Mouse (Mus musculus): ENCODE measurements around the gene Sav1. TPM values are rescaled to one million over a fixed set of nuclear protein-coding genes. Genes with fewer than 3 reads are reported as not detected.

The Sav1 gene
- total and polyA plus RNA-seq, 2 experiments from 2014 or later: 4.0 to 35.5 TPM

DNA sequence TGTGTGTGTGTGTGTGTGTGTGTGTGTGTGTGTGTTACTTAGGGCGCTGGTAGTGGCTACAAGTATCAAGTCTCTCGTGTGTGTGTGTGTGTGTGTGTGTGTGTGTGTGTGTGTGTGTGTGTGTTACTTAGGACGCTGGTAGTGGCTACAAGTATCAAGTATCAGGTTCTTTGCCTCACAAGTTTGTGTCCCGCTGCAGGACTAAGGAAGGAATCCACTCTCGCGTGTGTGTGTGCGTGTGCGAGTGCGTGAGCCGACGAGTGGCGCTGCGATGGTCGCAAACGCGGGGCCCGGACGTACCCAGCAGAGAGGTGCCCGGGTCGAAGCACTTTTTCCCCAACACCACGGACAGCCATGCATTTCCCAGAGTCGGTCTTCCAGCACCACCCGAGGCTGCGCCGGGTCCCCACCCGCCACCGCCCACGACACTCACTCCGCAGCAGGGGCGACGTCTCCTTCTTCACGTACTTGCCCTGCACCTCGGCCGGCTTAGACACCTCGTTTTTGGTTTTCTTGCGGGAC is 500 bp downstream of the Sav1 start:
- Histone ChIP-seq H3K27ac (ENCODE audit: low read depth) (peak overlapping the region; percentile 97), H3K9ac (replicated peaks; ENCODE audit: low read depth, low read length) (peak overlapping the region; percentile 98), H3K27me3 (ENCODE audit: control insufficient read depth, insufficient read depth, low read length) (no peaks in the 10 kb centered on the region), H3K36me3 (replicated peaks; ENCODE audit: control insufficient read depth, insufficient read depth, low read length) (peaks cover 20% of the 10 kb centered on the region), H3K4me3 (ENCODE audit: low read depth, low read length) (peak overlapping the region; percentile 82), H3K9me3 (replicated peaks; ENCODE audit: control insufficient read depth, low read length) (no peaks in the 10 kb centered on the region), H3K4me2 (ENCODE audit: low read depth, low read length) (peak overlapping the region; percentile 83), H3K4me1 (ENCODE audit: control insufficient read depth, insufficient read depth) (peaks cover 17% of the 10 kb centered on the region; the same call in 1 of the 2 replicates)
- TF ChIP-seq EP300 (IDR thresholded peaks at IDR 0.05; ENCODE audit: low read depth) (no peak), CTCF (IDR thresholded peaks at IDR 0.05; ENCODE audit: low read depth) (no peak)
- peak; percentile 46 for DNase-seq (ENCODE audit: low spot score)
- WGBS: under 1% methylated on average over 30 of the region's 36 CpGs
- ATAC-seq (ENCODE audit: insufficient read depth, low read depth): peak; percentile 56

DNA sequence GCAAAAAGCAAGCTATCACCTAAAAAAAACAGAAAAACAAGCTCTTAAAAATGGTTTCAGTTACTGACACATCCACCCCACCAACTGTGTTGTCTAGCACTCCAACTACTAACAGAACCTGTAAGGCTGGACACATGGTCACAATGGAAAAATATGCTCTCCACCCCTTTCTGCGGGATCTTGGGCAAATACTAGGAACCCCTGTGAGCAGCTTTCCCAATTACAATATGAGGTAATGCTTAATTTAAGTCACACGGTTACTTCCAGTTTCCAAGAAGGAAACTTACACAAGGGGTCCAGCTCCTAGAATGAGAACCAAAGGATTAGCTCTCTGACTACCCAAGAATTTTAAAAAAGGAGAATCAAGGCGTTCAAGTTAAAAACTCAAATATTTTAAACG is 1.3 kb downstream of the Sav1 start:
- Histone ChIP-seq H3K9me3 (replicated peaks; ENCODE audit: control insufficient read depth, low read length) (no peaks in the 10 kb centered on the region), H3K4me1 (ENCODE audit: control insufficient read depth, insufficient read depth) (peaks cover 17% of the 10 kb centered on the region; the same call in 1 of the 2 replicates), H3K4me2 (ENCODE audit: low read depth, low read length) (peak overlapping the region; percentile 83), H3K36me3 (replicated peaks; ENCODE audit: control insufficient read depth, insufficient read depth, low read length) (peaks cover 23% of the 10 kb centered on the region), H3K27me3 (ENCODE audit: control insufficient read depth, insufficient read depth, low read length) (no peaks in the 10 kb centered on the region), H3K4me3 (ENCODE audit: low read depth, low read length) (peak overlapping the region; percentile 82), H3K9ac (replicated peaks; ENCODE audit: low read depth, low read length) (peak overlapping the region; percentile 98), H3K27ac (ENCODE audit: low read depth) (peak overlapping the region; percentile 97)
- WGBS: 31% methylated on average over 4 of the region's 4 CpGs
- ATAC-seq (ENCODE audit: insufficient read depth, low read depth) (no peak), DNase-seq (ENCODE audit: low spot score) (peak; percentile 31)
- no peak for TF ChIP-seq EP300 (IDR thresholded peaks at IDR 0.05; ENCODE audit: low read depth)
- TF ChIP-seq CTCF (IDR thresholded peaks at IDR 0.05; ENCODE audit: low read depth): no peak

DNA sequence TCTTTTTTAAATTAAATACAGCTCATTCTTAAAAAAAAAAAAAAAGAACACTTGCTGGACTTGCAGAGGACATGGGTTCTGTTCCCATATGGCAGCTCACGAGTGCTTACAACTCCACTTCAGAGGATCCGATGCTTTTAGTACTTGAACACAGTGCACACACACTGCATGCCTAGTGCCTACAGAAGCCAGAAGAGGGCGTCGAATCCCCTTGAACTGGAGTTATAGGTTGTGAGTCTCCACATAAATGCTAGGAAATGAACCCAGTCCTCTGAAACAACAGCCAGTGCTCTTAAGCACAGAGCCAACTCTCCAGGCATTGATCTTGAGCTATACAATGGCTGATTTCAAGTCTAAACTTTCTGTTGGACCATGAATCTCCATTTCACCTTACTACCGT is 3.9 kb downstream of the Sav1 start:
- DNase-seq (ENCODE audit: low spot score) (no peak), ATAC-seq (ENCODE audit: insufficient read depth, low read depth) (no peak)
- Histone ChIP-seq H3K9me3 (replicated peaks; ENCODE audit: control insufficient read depth, low read length) (no peaks in the 10 kb centered on the region), H3K36me3 (replicated peaks; ENCODE audit: control insufficient read depth, insufficient read depth, low read length) (peaks cover 37% of the 10 kb centered on the region), H3K27me3 (ENCODE audit: control insufficient read depth, insufficient read depth, low read length) (no peaks in the 10 kb centered on the region), H3K9ac (replicated peaks; ENCODE audit: low read depth, low read length) (no peak overlapping the region), H3K4me1 (ENCODE audit: control insufficient read depth, insufficient read depth) (peaks cover 23% of the 10 kb centered on the region; the same call in 1 of the 2 replicates), H3K4me2 (ENCODE audit: low read depth, low read length) (no peak overlapping the region), H3K27ac (ENCODE audit: low read depth) (no peak overlapping the region), H3K4me3 (ENCODE audit: low read depth, low read length) (no peak overlapping the region)
- TF ChIP-seq CTCF (IDR thresholded peaks at IDR 0.05; ENCODE audit: low read depth) (peak; percentile 26), EP300 (IDR thresholded peaks at IDR 0.05; ENCODE audit: low read depth) (no peak)
- 78% methylated on average over 5 of the region's 5 CpGs for WGBS

DNA sequence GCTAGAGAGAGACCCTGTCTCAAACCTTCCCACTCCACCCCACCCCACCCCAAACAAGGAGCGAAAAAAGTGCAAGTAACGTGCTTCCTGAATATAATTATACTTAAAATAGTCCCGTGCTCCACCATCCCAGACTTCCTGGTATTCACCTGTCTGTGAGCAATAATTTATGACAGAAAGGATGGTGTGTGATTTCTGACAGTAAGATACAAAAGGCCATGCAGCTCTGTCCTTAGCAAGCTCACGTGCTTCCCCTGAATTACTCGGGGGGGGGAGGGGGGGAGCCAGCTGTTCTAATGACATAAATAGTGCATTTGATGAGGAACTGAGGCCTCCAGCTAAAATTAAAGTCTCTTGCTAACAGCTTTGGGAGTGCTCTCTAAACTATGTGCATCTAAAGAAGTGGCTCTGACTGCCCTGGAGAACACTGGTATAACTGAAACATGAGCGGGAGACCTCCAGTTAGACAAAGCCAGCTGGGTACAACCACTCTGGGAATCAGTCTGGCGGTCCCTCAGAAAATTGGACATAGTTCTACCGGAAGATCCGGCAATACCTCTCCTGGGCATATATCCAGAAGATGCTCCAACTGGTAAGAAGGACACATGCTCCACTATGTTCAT is 9.3 kb downstream of the Sav1 start:
- Histone ChIP-seq H3K9me3 (replicated peaks; ENCODE audit: control insufficient read depth, low read length) (no peaks in the 10 kb centered on the region), H3K27me3 (ENCODE audit: control insufficient read depth, insufficient read depth, low read length) (no peaks in the 10 kb centered on the region), H3K4me1 (ENCODE audit: control insufficient read depth, insufficient read depth) (0 out of 2 replicates have a peak, but pooled peaks cover 11% of the 10 kb centered on the region), H3K36me3 (replicated peaks; ENCODE audit: control insufficient read depth, insufficient read depth, low read length) (peaks cover 31% of the 10 kb centered on the region), H3K27ac (ENCODE audit: low read depth) (0 out of 2 replicates have a peak overlapping the region, but pooled peaks have one; percentile 52), H3K9ac (replicated peaks; ENCODE audit: low read depth, low read length) (no peak overlapping the region), H3K4me3 (ENCODE audit: low read depth, low read length) (no peak overlapping the region), H3K4me2 (ENCODE audit: low read depth, low read length) (0 out of 2 replicates have a peak overlapping the region, but pooled peaks have one; percentile 1)
- WGBS: 42% methylated on average over 9 of the region's 9 CpGs
- DNase-seq (ENCODE audit: low spot score) (no peak), ATAC-seq (ENCODE audit: insufficient read depth, low read depth) (peak; percentile 41; the same call in 1 of the 2 replicates)
- TF ChIP-seq CTCF (IDR thresholded peaks at IDR 0.05; ENCODE audit: low read depth) (no peak), EP300 (IDR thresholded peaks at IDR 0.05; ENCODE audit: low read depth) (no peak)

DNA sequence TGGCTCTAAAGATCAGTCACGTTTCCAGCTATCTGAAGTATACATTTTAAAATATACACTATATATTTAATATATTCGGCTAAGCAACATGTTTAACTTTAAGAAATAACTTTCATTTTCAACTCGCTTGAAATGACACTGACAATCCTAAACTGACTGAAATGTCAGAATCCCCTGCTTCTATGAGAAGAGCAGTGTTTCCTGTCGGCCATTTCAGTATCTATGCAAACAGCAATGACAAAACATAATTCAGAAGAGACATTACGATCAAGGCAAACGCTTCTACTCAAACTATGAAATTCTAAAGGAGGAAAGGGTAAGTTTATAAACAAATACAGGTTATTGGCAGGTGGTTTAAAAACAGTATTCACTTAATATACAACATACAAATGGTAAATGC is 10.1 kb downstream of the Sav1 start:
- ATAC-seq (ENCODE audit: insufficient read depth, low read depth) (no peak), DNase-seq (ENCODE audit: low spot score) (no peak)
- Histone ChIP-seq H3K4me2 (ENCODE audit: low read depth, low read length) (no peak overlapping the region), H3K4me3 (ENCODE audit: low read depth, low read length) (no peak overlapping the region), H3K4me1 (ENCODE audit: control insufficient read depth, insufficient read depth) (0 out of 2 replicates have a peak, but pooled peaks cover 11% of the 10 kb centered on the region), H3K9me3 (replicated peaks; ENCODE audit: control insufficient read depth, low read length) (no peaks in the 10 kb centered on the region), H3K27me3 (ENCODE audit: control insufficient read depth, insufficient read depth, low read length) (no peaks in the 10 kb centered on the region), H3K9ac (replicated peaks; ENCODE audit: low read depth, low read length) (no peak overlapping the region), H3K36me3 (replicated peaks; ENCODE audit: control insufficient read depth, insufficient read depth, low read length) (peaks cover 25% of the 10 kb centered on the region), H3K27ac (ENCODE audit: low read depth) (0 out of 2 replicates have a peak overlapping the region, but pooled peaks have one; percentile 52)
- no peak for TF ChIP-seq CTCF (IDR thresholded peaks at IDR 0.05; ENCODE audit: low read depth)
- no peak for TF ChIP-seq EP300 (IDR thresholded peaks at IDR 0.05; ENCODE audit: low read depth)
- 77% methylated on average over 6 of the region's 6 CpGs for WGBS
